Mouse (Mus musculus) Patski (cell line): Measurements from ENCODE around the gene 1700015G11Rik. TPM values are rescaled to one million over a fixed set of nuclear protein-coding genes. Genes with fewer than 3 reads are reported as not detected.

ENCODE experiments used
- ATAC-seq: fragments of 100-300 bp; one replicate; pipeline ENCODE4 v1.8.0; 2021
- CTCF ChIA-PET: fragments of 350-600 bp; sonication (Branson Sonifier 250); formaldehyde crosslinking; loops from one replicate; lab custom pipeline; 2022; ENCODE audit warnings: inconsistent platforms; lab: Charles Lee
- POLR2A ChIA-PET: fragments of 350-600 bp; sonication (Branson Sonifier 250); formaldehyde crosslinking; loops from one replicate; lab custom pipeline; 2022; ENCODE audit warnings: antibody characterized with exemption, inconsistent platforms; lab: Charles Lee
- DNase-seq: peaks from one replicate; pipeline ENCODE4 v3.0.0-alpha.2; 2011; ENCODE audit warnings: low read depth, low spot score
- H3K27me3 ChIP-seq: fragments of 371-371 bp; one replicate; pipeline ENCODE4 v1.5.1; 2021
- CTCF ChIP-seq: fragments of 100-300 bp; IDR thresholded peaks from one replicate; pipeline ENCODE4 v1.5.1; 2021
- in situ Hi-C: fragments of 300-500 bp; cut with MboI; formaldehyde crosslinking; loops from 3 replicates; pipeline ENCODE4 v1.11.1; 2018; ENCODE audit warnings: low pct_unique_long_range_greater_than_20kb, mixed read lengths
- polyA plus RNA-seq: library from polyadenylated mRNA; unstranded; gene quantifications from one replicate; pipeline ENCODE4 v1.2.3, GENCODE M21; 2021

1700015G11Rik gene
- polyA plus RNA-seq, 1 experiment from 2014 or later = not detected

- no peaks in the 10 kb centered on the region for H3K27me3 ChIP-seq
- POLR2A ChIA-PET = no interaction called here
- ATAC-seq = no peak
- no peak for TF ChIP-seq CTCF
- no peak for DNase-seq
- CTCF ChIA-PET = interaction anchor here (1.0 kb wide), 1 partner anchor 149 kb away, joined by 3 read pairs; no protein-coding TSS in a partner anchor
- in situ Hi-C loops = loop anchor here (10.0 kb wide), 2 partner anchors 113 to 143 kb away; no protein-coding TSS in a partner anchor
Measured at GRCm38 (mm10) chr7:51967581-51967980, 47.9 kb downstream of the 1700015G11Rik start.

- DNase-seq (no peak), ATAC-seq (no peak)
- CTCF ChIA-PET = no interaction called here
- TF ChIP-seq CTCF = no peak
- no peaks in the 10 kb centered on the region for H3K27me3 ChIP-seq
- POLR2A ChIA-PET = no interaction called here
- in situ Hi-C loops = loop anchor here (10.0 kb wide), 2 partner anchors 110 to 140 kb away; no protein-coding TSS in a partner anchor
Measured at GRCm38 (mm10) chr7:51964681-51965080, 50.8 kb downstream of the 1700015G11Rik start.

GRCm38 (mm10) chr7:51962219-51962952 lies 53.1 kb downstream of the 1700015G11Rik start:
- in situ Hi-C loops = loop anchor here (10.0 kb wide), 2 partner anchors 108 to 138 kb away; no protein-coding TSS in a partner anchor
- no peak for ATAC-seq
- ChIA-PET POLR2A (interaction anchor here (0.6 kb wide), 2 partner anchors 106 to 340 kb away, joined by 3 to 6 read pairs; no protein-coding TSS in a partner anchor), CTCF (no interaction called here)
- no peak for DNase-seq
- TF ChIP-seq CTCF = no peak
- H3K27me3 ChIP-seq = no peaks in the 10 kb centered on the region

Other genes with a start within 250 kb of the 1700015G11Rik start
- gene Gas2, start 153.7 kb downstream of the 1700015G11Rik start, polyA plus RNA-seq = 2.8 TPM
- gene Fancf, start 153.5 kb downstream of the 1700015G11Rik start, polyA plus RNA-seq = 2.7 TPM
- 9.5 TPM for gene Svip, start 9.7 kb downstream of the 1700015G11Rik start, polyA plus RNA-seq